Mouse (Mus musculus) embryonic facial prominence, embryonic 12.5 days (tissue): ENCODE data around the gene Fen1. TPM values are rescaled to one million over a fixed set of nuclear protein-coding genes. Genes with fewer than 3 reads are reported as not detected.
"Not testable (repeated sequence)": the region's sequence is repeated elsewhere in the genome, so short reads cannot be mapped to it uniquely, and the experiment has no call there.

Experiments
- ATAC-seq: fragments of 200-750 bp; cut with Nextera tagmentation; 2 replicates; pipeline ENCODE4 v1.8.0; 2017; ENCODE audit not compliant: insufficient number of reproducible peaks, insufficient read depth, low FRiP score, low TSS enrichment
- H3K27ac ChIP-seq: fragments of 300-500 bp; sonication (generic); 2 replicates; pipeline ENCODE4 v1.5.1; 2016; ENCODE audit warnings: mild to moderate bottlenecking
- H3K27me3 ChIP-seq: fragments of 300-500 bp; sonication (generic); 2 replicates; pipeline ENCODE4 v1.6.1; 2016; ENCODE audit warnings: mild to moderate bottlenecking, moderate library complexity
- H3K36me3 ChIP-seq: fragments of 300-500 bp; sonication (generic); 2 replicates; pipeline ENCODE4 v1.6.1; 2016; ENCODE audit warnings: mild to moderate bottlenecking
- H3K4me1 ChIP-seq: fragments of 300-500 bp; sonication (generic); 2 replicates; pipeline ENCODE4 v1.6.1; 2016
- H3K4me2 ChIP-seq: fragments of 300-500 bp; sonication (generic); replicated peaks from 2 replicates; pipeline ENCODE4 v1.6.1; 2016; ENCODE audit warnings: mild to moderate bottlenecking, moderate library complexity
- H3K4me3 ChIP-seq: fragments of 300-500 bp; sonication (generic); 2 replicates; pipeline ENCODE4 v1.5.1; 2016; ENCODE audit warnings: mild to moderate bottlenecking
- H3K9ac ChIP-seq: fragments of 300-500 bp; sonication (generic); 2 replicates; pipeline ENCODE4 v1.6.1; 2016; ENCODE audit warnings: mild to moderate bottlenecking, moderate library complexity
- H3K9me3 ChIP-seq: fragments of 300-500 bp; sonication (generic); 2 replicates; pipeline ENCODE4 v1.6.1; 2016; ENCODE audit warnings: mild to moderate bottlenecking, moderate library complexity
- WGBS: fragments of 180-500 bp; shearing (Covaris S2); methylation state at CpG from one replicate; pipeline ENCODE4 v1.1.7; 2016; 5-methylcytosine and 5-hydroxymethylcytosine counted together
- polyA plus RNA-seq: library from polyadenylated mRNA; unstranded; fragments of >200 nt; fragmentation: Nextera tagmentation; extraction: Ambion mirVana; gene quantifications from 2 replicates; pipeline ENCODE4 v1.2.1, GENCODE M21; 2016

Gene Fen1
- polyA plus RNA-seq, 1 experiment from 2014 or later: 95.5 TPM

DNA sequence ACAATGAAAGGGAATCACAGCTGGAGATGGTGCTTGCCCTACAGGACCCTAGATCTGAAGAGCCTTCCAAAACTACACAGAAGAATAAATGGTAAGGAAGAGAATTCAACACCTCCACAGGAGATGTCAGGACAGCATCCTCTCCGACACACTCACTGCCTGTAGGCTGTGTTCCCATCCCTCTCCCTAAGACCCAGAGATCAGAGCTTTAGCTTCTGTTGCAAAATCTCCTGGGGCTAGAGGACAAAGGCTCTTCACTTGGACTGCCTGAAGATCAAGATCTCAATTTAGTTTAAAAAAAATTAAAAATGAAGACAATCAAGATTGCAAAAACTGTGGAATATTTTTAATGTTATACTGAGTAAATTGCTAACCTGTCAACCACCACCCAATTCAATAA lies 27.5 kb downstream of the Fen1 start:
- no peak overlapping the region for H3K9ac ChIP-seq
- 74% methylated on average over 1 of the region's 1 CpGs for WGBS
- H3K9me3 ChIP-seq: no peaks in the 10 kb centered on the region
- no peak overlapping the region for H3K4me2 ChIP-seq
- H3K27me3 ChIP-seq: no peaks in the 10 kb centered on the region
- H3K4me1 ChIP-seq: no peaks in the 10 kb centered on the region
- no peak overlapping the region for H3K4me3 ChIP-seq
- no peak for ATAC-seq
- H3K27ac ChIP-seq: no peak overlapping the region
- H3K36me3 ChIP-seq: no peaks in the 10 kb centered on the region

DNA sequence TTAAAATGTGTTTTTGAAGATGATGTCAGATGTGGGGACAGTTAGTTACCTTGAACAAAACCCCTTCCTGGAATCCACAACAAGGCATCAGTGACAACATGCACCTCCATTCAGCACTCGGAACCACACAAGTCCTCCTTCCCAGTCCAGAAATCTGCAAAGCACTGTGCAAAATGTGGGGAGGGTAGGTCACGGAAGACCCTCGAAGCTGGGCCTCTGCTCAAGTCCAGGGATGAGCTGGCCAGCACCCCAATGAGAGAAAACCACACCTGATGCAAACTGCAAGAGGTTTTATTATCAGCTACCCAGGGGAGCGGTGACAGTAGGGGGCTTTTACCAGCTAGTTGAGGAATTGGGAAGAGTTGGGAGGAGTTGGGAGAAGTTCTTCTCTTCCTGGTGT lies 29.0 kb downstream of the Fen1 start:
- no peaks in the 10 kb centered on the region for H3K27me3 ChIP-seq
- H3K36me3 ChIP-seq: no peaks in the 10 kb centered on the region
- no peaks in the 10 kb centered on the region for H3K4me1 ChIP-seq
- H3K27ac ChIP-seq: no peak overlapping the region
- 72% methylated on average over 4 of the region's 4 CpGs for WGBS
- no peak for ATAC-seq
- H3K4me2 ChIP-seq: no peak overlapping the region
- H3K4me3 ChIP-seq: no peak overlapping the region
- H3K9me3 ChIP-seq: no peaks in the 10 kb centered on the region
- H3K9ac ChIP-seq: no peak overlapping the region

- H3K4me3 ChIP-seq: no peak overlapping the region
- no peak overlapping the region for H3K27ac ChIP-seq
- no peaks in the 10 kb centered on the region for H3K27me3 ChIP-seq
- H3K4me2 ChIP-seq: no peak overlapping the region
- no peak overlapping the region for H3K9ac ChIP-seq
- no peaks in the 10 kb centered on the region for H3K9me3 ChIP-seq
- H3K4me1 ChIP-seq: no peaks in the 10 kb centered on the region
- H3K36me3 ChIP-seq: no peaks in the 10 kb centered on the region
- ATAC-seq: no peak
- 87% methylated on average over 7 of the region's 7 CpGs for WGBS
These were observed 30.0 kb downstream of the Fen1 start for GRCm38 (mm10) chr19:10173844-10174539.

DNA sequence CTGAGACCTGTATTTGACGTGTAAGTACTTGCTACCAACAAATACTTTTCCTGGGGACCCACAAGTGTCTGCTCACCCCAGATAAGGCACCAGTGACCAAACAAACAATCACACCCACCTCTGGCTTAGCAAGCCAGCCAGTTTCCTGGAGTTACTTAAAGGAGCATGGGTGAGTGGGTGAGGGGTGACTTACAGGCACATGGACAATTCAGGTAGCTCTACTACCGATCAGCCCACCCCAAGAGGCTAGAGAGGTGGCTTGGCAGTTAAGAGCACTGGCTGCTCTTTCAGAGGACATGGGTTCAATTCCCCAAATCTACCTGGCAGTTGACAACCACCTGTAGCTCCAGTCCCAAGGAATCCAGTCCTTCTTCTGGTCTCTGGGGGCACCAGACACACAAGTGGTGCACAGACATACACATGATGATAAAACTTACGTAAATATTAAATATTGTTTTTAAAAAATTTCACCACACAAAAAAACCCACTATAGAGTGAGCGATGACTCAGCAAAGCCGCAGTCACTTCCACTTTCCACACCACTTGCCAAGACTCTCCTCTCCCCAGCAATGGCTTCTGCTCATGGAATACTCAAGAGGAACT lies 30.8 kb downstream of the Fen1 start:
- H3K36me3 ChIP-seq: no peaks in the 10 kb centered on the region
- no peak overlapping the region for H3K4me3 ChIP-seq
- no peaks in the 10 kb centered on the region for H3K4me1 ChIP-seq
- no peaks in the 10 kb centered on the region for H3K27me3 ChIP-seq
- ATAC-seq: no peak
- no peak overlapping the region for H3K27ac ChIP-seq
- 84% methylated on average over 5 of the region's 5 CpGs for WGBS
- no peak overlapping the region for H3K4me2 ChIP-seq
- no peaks in the 10 kb centered on the region for H3K9me3 ChIP-seq
- H3K9ac ChIP-seq: no peak overlapping the region

- H3K9me3 ChIP-seq: no peaks in the 10 kb centered on the region
- no peak overlapping the region for H3K9ac ChIP-seq
- no peak overlapping the region for H3K27ac ChIP-seq
- H3K4me2 ChIP-seq: no peak overlapping the region
- no peaks in the 10 kb centered on the region for H3K27me3 ChIP-seq
- H3K4me1 ChIP-seq: no peaks in the 10 kb centered on the region
- no peak overlapping the region for H3K4me3 ChIP-seq
- no peaks in the 10 kb centered on the region for H3K36me3 ChIP-seq
- no peak for ATAC-seq
These were observed 32.1 kb downstream of the Fen1 start for GRCm38 (mm10) chr19:10171846-10172245.

DNA sequence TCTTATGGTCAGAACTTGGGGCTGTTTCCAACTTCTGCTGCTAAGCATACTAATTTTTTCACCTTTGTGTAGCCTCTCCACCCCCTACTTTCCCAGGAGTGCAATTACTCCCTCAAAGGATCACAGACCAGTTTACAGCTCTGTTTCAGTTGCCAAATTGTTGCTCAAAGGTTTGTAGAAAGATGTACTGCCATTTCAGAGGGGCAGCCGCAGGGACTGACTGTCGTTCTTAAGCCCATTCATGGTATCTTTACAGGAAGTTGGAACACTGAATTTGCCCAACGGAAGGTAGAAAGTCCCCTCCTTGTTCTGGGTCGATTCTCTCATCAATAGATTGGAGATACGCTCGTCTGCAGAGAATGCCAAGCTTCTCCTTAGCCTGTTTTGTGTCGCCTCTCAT lies 32.6 kb downstream of the Fen1 start:
- no peak overlapping the region for H3K9ac ChIP-seq
- H3K9me3 ChIP-seq: no peaks in the 10 kb centered on the region
- no peaks in the 10 kb centered on the region for H3K4me1 ChIP-seq
- H3K36me3 ChIP-seq: no peaks in the 10 kb centered on the region
- no peaks in the 10 kb centered on the region for H3K27me3 ChIP-seq
- 82% methylated on average over 7 of the region's 7 CpGs for WGBS
- H3K27ac ChIP-seq: no peak overlapping the region
- H3K4me3 ChIP-seq: no peak overlapping the region
- no peak overlapping the region for H3K4me2 ChIP-seq
- no peak for ATAC-seq

GRCm38 (mm10) chr19:10170466-10170865 lies 33.5 kb downstream of the Fen1 start:
- Histone ChIP-seq H3K27me3 (no peaks in the 10 kb centered on the region), H3K4me2 (no peak overlapping the region), H3K9ac (no peak overlapping the region), H3K27ac (no peak overlapping the region), H3K9me3 (no peaks in the 10 kb centered on the region), H3K4me3 (no peak overlapping the region), H3K4me1 (no peaks in the 10 kb centered on the region), H3K36me3 (no peaks in the 10 kb centered on the region)
- 14% methylated on average over 1 of the region's 1 CpGs for WGBS
- no peak for ATAC-seq

DNA sequence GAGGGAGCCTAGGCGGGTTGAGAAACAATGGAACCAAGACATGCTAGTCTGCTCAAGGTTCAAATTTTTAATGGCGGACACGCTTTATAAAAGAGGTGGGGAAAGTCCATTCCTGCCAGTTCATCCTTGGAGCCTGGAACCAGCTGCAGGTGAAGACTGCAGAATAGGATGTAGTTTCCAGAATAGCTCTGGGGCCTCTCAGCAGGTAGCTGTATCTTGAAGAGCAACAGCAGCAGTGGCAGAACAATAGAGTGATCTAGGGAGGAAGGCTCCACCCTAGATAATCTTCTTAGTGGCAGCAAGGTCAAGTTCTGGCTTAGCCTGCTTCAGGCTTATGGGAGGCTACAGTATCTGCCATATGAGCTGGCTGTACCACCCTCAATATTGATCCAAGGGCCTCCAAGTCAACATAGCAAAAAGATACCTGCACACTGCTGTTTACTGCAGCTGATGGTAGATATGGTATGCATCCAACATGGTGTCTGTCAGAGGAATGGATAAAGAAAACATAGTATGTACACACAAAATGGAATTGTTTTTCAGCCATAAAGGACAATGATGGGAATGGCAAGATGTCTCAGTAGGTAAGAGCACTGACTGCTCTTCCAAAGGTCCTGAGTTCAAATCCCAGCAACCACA lies 34.2 kb downstream of the Fen1 start:
- H3K4me3 ChIP-seq, H3K9me3 ChIP-seq, H3K4me2 ChIP-seq, ATAC-seq, H3K27ac ChIP-seq, H3K27me3 ChIP-seq, H3K36me3 ChIP-seq, H3K4me1 ChIP-seq, H3K9ac ChIP-seq: not testable (repeated sequence)
- 84% methylated on average over 3 of the region's 3 CpGs for WGBS

GRCm38 (mm10) chr19:10169179-10169578 lies 34.8 kb downstream of the Fen1 start:
- Histone ChIP-seq H3K27ac (no peak overlapping the region), H3K4me1 (no peaks in the 10 kb centered on the region), H3K36me3 (no peaks in the 10 kb centered on the region), H3K27me3 (no peaks in the 10 kb centered on the region), H3K9ac (no peak overlapping the region), H3K4me3 (no peak overlapping the region), H3K4me2 (no peak overlapping the region), H3K9me3 (no peaks in the 10 kb centered on the region)
- ATAC-seq: no peak

GRCm38 (mm10) chr19:10168441-10168840 lies 35.5 kb downstream of the Fen1 start:
- H3K9ac ChIP-seq: no peak overlapping the region
- H3K4me1 ChIP-seq: no peaks in the 10 kb centered on the region
- H3K9me3 ChIP-seq: no peaks in the 10 kb centered on the region
- H3K36me3 ChIP-seq: no peaks in the 10 kb centered on the region
- H3K27me3 ChIP-seq: no peaks in the 10 kb centered on the region
- H3K4me2 ChIP-seq: no peak overlapping the region
- no peak overlapping the region for H3K27ac ChIP-seq
- ATAC-seq: no peak
- 87% methylated on average over 3 of the region's 3 CpGs for WGBS
- no peak overlapping the region for H3K4me3 ChIP-seq

GRCm38 (mm10) chr19:10167951-10168350 lies 36.0 kb downstream of the Fen1 start:
- Histone ChIP-seq H3K4me3 (no peak overlapping the region), H3K4me2 (no peak overlapping the region), H3K36me3 (no peaks in the 10 kb centered on the region), H3K27me3 (no peaks in the 10 kb centered on the region), H3K9ac (no peak overlapping the region), H3K27ac (no peak overlapping the region), H3K9me3 (no peaks in the 10 kb centered on the region), H3K4me1 (no peaks in the 10 kb centered on the region)
- no peak for ATAC-seq
- 86% methylated on average over 1 of the region's 1 CpGs for WGBS

- no peaks in the 10 kb centered on the region for H3K4me1 ChIP-seq
- no peak overlapping the region for H3K4me3 ChIP-seq
- H3K9me3 ChIP-seq: no peaks in the 10 kb centered on the region
- H3K27me3 ChIP-seq: no peaks in the 10 kb centered on the region
- 81% methylated on average over 4 of the region's 4 CpGs for WGBS
- H3K4me2 ChIP-seq: no peak overlapping the region
- no peak overlapping the region for H3K27ac ChIP-seq
- H3K9ac ChIP-seq: no peak overlapping the region
- no peak for ATAC-seq
- H3K36me3 ChIP-seq: no peaks in the 10 kb centered on the region
These were observed 36.9 kb downstream of the Fen1 start for GRCm38 (mm10) chr19:10167112-10167511.
